Mouse (Mus musculus): ENCODE data around the gene Enthd1.

Enthd1 gene

DNA sequence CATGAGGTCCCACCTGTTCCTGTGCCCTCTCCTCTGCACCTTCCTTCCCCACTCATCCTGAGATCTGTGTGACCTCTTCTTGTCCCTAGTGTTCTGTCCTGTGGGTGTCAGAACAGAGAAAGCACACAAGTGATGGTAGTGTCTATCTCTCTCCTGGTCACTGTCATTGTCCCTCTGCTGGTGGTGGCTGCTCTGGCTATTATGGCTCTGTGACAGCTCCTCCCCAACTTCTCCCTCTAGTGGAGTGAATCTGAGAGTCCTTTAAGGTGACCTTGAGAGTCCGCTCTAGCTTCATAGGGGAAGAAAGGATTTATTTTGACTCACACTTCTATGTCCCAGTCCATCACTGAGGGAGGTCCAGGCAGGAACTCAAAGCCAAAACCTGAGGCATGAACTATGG, 79.4 kb downstream of the Enthd1 start:
- no peak for DNase-seq (ENCODE audit: low spot score in 2 of 2)

- no peak for DNase-seq (ENCODE audit: low spot score in 2 of 2)
Observed at GRCm38 (mm10) chr15:80483041-80483705, 81.8 kb downstream of the Enthd1 start.

- DNase-seq (ENCODE audit: low spot score in 2 of 2), result no peak
Observed at GRCm38 (mm10) chr15:80482348-80482747, 82.6 kb downstream of the Enthd1 start.

- no peak for DNase-seq (ENCODE audit: low spot score in 2 of 2)
Observed at GRCm38 (mm10) chr15:80474429-80475002, 90.4 kb downstream of the Enthd1 start.

DNA sequence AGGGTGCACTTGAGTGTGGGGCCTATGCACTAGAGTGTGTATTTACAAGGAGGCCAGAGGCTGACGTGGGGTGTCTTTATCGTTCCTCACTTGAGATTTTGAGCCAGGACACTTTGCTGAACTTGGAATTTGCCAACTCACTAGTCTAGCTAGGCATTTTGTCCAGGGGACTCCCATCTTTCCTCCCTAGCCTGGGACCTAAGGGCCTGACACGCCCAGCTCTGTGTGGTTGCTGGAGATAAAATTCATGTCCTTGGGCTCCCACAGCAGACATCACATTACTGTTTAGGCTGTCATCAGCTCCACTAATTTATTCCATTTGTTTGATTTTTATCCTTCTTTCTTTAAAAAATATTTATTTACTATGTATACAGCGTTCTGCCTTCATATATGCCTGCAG, 97.1 kb downstream of the Enthd1 start:
- no peak for DNase-seq (ENCODE audit: low spot score in 2 of 2)

- DNase-seq (ENCODE audit: low spot score in 2 of 2), result no peak
Observed at GRCm38 (mm10) chr15:80462106-80462505, 102.8 kb downstream of the Enthd1 start.

DNA sequence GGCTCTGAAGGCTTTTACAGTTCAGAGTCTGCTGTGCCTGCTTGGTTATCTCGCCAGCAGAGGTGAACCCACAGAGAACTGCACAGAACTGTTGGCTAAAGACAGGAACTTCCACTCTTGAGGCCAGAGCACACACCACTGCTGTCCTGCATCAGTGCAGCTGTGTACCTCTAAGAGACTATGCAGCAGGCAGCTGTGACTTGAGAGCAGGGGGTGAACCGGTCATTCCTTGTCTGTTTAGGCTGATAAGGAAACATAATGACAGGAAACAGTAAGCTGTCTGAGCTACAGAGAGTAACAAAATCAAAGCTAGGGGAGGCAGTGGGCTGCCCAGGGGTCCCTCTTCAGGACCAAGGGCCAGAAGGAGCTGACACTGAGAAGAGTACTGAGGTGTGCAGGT, 103.5 kb downstream of the Enthd1 start:
- no peak for DNase-seq (ENCODE audit: low spot score in 2 of 2)

GRCm38 (mm10) chr15:80460011-80460410, 104.9 kb downstream of the Enthd1 start:
- no peak for DNase-seq (ENCODE audit: low spot score in 2 of 2)

DNA sequence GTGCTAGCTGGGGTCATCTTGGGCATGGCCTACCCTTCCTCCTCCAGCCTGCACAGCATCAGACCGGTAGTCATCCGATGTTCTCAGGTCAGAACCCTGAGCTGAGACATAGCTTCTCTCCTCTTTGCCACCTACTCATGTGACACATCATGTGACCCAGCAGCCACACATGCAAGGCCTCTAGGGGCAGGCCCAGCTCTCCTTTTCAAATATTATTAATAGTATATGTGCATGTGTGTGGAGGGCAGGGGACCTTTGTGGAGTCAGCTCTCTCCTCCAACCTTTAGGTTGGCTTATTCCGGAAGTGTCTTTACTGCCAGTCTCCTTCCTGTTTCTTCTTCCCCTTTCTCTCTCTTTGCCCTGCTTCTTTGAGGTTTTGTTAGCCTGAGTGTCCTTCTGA, 107.0 kb downstream of the Enthd1 start:
- no peak for DNase-seq (ENCODE audit: low spot score in 2 of 2)

GRCm38 (mm10) chr15:80454486-80454885, 110.5 kb downstream of the Enthd1 start:
- no peak for DNase-seq (ENCODE audit: low spot score in 2 of 2)

GRCm38 (mm10) chr15:80452425-80452824, 112.5 kb downstream of the Enthd1 start:
- DNase-seq (ENCODE audit: low spot score in 2 of 2), result no peak

- DNase-seq (ENCODE audit: low spot score in 2 of 2), result no peak
Observed at GRCm38 (mm10) chr15:80445956-80446687, 118.8 kb downstream of the Enthd1 start.

GRCm38 (mm10) chr15:80440195-80440594, 124.8 kb downstream of the Enthd1 start:
- no peak for DNase-seq (ENCODE audit: low spot score in 2 of 2)

DNA sequence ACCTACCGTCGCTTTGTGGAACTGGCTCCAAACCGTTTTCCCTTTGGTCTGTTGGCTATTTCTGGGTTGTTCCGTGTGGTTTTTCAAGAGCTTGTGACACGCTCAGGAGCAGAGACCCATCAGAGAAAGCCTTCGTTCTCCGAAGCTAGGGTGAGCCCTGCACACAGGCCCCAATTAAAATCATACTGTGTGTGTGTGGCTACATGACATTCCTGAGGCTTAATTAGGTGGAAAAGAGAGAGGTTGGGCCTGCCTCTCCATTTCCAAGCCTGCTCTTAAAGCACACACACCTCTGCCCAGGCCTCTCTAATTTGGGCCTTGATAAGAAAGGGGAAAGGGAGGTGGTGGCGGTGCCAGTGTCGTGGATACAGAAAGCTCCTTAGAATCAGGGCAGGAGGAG, 126.5 kb downstream of the Enthd1 start:
- DNase-seq (ENCODE audit: low spot score in 2 of 2), result no peak

DNA sequence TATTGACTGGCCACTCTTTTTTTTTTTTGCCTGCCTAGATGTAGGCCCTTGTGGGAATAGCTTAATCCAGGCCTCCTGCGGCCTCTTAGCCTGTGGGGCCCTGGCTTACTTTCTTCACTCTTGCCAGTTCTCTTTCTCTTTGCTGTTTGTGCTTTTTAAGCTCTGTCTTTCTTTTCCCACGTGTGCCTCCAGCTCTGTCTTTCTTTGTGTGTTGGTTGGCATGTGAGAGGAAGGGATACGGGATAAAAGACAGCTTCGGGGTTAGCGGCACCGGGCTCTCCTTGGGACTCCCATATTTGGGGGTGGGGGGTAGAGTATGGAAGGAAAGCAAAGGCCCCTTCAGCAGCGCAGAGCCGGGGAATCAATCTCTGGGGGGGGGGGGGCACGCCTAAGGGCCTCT, 127.0 kb downstream of the Enthd1 start:
- no peak for DNase-seq (ENCODE audit: low spot score in 2 of 2)

DNA sequence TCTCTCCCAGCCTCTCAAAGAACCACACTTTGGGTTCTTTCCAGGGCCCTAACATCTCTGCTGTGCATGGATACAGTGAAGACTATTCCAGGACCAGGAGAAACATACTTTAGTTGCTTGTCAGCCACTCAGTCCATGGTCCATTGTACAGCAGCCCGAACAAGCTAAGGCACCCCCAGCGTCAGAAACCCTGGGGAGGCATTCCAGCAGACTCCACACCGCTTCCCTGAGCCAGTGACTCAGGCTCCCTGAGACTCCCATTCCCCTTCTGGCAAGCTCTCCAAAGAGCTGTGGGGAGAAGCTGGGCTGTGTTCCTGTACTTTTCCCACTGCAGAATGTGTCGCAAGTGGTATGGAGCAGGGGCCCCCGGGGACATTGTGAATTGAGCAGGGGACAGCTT, 128.0 kb downstream of the Enthd1 start:
- DNase-seq (ENCODE audit: low spot score in 2 of 2), result no peak

- DNase-seq (ENCODE audit: low spot score in 2 of 2), result peak in 1 of 2 experiments; percentile 33
Observed at GRCm38 (mm10) chr15:80430324-80430723, 134.6 kb downstream of the Enthd1 start.

DNA sequence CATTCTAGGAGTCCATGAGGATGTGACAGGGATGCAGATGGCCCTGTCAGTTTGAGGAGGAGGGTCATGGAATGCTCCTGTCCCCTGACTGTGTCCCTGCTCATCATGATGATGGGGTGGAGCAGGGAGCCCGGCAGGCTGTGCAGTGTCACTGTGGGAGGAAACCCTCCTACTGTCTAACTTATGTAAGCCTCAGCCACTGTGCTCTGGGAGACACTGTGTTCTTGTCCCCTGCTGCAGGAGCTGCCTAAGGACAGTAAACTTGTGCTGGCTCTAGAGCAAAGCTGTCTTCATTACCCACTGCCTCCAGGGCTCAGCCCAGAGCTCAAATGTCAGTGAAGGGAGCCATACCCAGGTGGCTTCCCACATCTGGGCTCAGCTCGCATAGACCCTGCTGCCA, 146.8 kb downstream of the Enthd1 start:
- DNase-seq (ENCODE audit: low spot score in 2 of 2), result peak; percentile 42 to 44

- no peak for DNase-seq (ENCODE audit: low spot score in 2 of 2)
Observed at GRCm38 (mm10) chr15:80417066-80417465, 147.9 kb downstream of the Enthd1 start.

GRCm38 (mm10) chr15:80415132-80415531, 149.8 kb downstream of the Enthd1 start:
- DNase-seq (ENCODE audit: low spot score in 2 of 2), result no peak

- DNase-seq (ENCODE audit: low spot score in 2 of 2), result peak in 1 of 2 experiments; percentile 37
Observed at GRCm38 (mm10) chr15:80413988-80414721, 150.8 kb downstream of the Enthd1 start.

DNA sequence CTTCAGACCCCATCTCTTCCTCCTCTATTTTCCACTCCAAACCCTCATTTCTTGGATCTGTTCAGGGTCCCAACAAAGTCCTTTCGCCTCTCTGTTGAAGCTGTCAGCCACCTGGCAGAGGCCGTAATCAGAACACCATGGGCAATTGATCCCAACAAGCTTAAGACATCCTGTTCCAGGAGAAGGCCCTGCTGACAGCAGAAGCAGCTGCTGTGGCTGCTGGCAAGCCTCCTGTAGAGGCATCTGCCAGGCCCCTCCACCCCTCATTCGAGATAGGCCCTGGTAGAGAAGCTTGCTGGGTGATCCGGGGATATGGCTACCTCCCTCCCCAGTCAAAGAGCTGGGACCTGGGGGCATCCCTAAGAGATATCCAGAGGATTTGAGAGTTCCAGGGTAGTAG, 151.9 kb downstream of the Enthd1 start:
- DNase-seq (ENCODE audit: low spot score in 2 of 2), result no peak
